Mouse (Mus musculus) lung, embryonic 16.5 days (tissue): ENCODE results near the gene Rasgef1b. TPM values are rescaled to one million over a fixed set of nuclear protein-coding genes. Genes with fewer than 3 reads are reported as not detected.
A peak's percentile ranks its signal among the peaks of the same experiment; 100 is the strongest.

Experiments used
- ATAC-seq: fragments of 200-750 bp; cut with Nextera tagmentation; 2 replicates; pipeline ENCODE4 v1.8.0; 2017; ENCODE audit warnings: low read depth, mild to moderate bottlenecking, moderate library complexity
- H3K27ac ChIP-seq: fragments of 300-500 bp; sonication (generic); 2 replicates; pipeline ENCODE4 v1.5.1; 2014; ENCODE audit warnings: mild to moderate bottlenecking, control low read depth, low read length
- H3K27me3 ChIP-seq: fragments of 300-500 bp; sonication (generic); 2 replicates; pipeline ENCODE4 v1.6.1; 2014; ENCODE audit warnings: low read depth, low read length, mixed read lengths; ENCODE audit not compliant: control insufficient read depth, insufficient read depth
- H3K36me3 ChIP-seq: fragments of 300-500 bp; sonication (generic); 2 replicates; pipeline ENCODE4 v1.6.1; 2014; ENCODE audit warnings: low read length; ENCODE audit not compliant: control insufficient read depth, insufficient read depth
- H3K4me1 ChIP-seq: fragments of 300-500 bp; sonication (generic); replicated peaks from 2 replicates; pipeline ENCODE4 v1.6.1; 2014; ENCODE audit warnings: low read length, mixed read lengths; ENCODE audit not compliant: control insufficient read depth, insufficient read depth
- H3K4me2 ChIP-seq: fragments of 300-500 bp; sonication (generic); 2 replicates; pipeline ENCODE4 v1.6.1; 2014; ENCODE audit warnings: low read depth, low read length, control low read depth
- H3K4me3 ChIP-seq: fragments of 300-500 bp; sonication (generic); 2 replicates; pipeline ENCODE4 v1.5.1; 2014; ENCODE audit warnings: mild to moderate bottlenecking, low read length, control low read depth
- H3K9ac ChIP-seq: fragments of 300-500 bp; sonication (generic); 2 replicates; pipeline ENCODE4 v1.6.1; 2014; ENCODE audit warnings: low read length, control low read depth
- H3K9me3 ChIP-seq: fragments of 300-500 bp; sonication (generic); 2 replicates; pipeline ENCODE4 v1.6.1; 2016; ENCODE audit warnings: low read length; ENCODE audit not compliant: control insufficient read depth
- WGBS: fragments of 180-500 bp; shearing (Covaris S2); extraction: QIAGEN DNeasy Blood & Tissue Kit; methylation state at CpG from one replicate; pipeline ENCODE4 v1.1.7; 2014; 5-methylcytosine and 5-hydroxymethylcytosine counted together
- polyA plus RNA-seq: library from polyadenylated mRNA; unstranded; fragments of >200 nt; fragmentation: Nextera tagmentation; extraction: Ambion mirVana; gene quantifications from 2 replicates; pipeline ENCODE4 v1.2.1, GENCODE M21; 2015

Rasgef1b gene
- polyA plus RNA-seq, 1 experiment from 2014 or later, result 17.3 TPM

GRCm38 (mm10) chr5:99292287-99292851 lies 436.5 kb downstream of the Rasgef1b start:
- no peak overlapping the region for H3K27ac ChIP-seq
- no peaks in the 10 kb centered on the region for H3K9me3 ChIP-seq
- peaks cover 5% of the 10 kb centered on the region for H3K4me1 ChIP-seq
- no peak overlapping the region for H3K9ac ChIP-seq
- H3K27me3 ChIP-seq, result no peaks in the 10 kb centered on the region
- ATAC-seq, result peak; percentile 47; the same call in 1 of the 2 replicates
- no peaks in the 10 kb centered on the region for H3K36me3 ChIP-seq
- 74% methylated on average over 10 of the region's 10 CpGs for WGBS
- no peak overlapping the region for H3K4me3 ChIP-seq
- no peak overlapping the region for H3K4me2 ChIP-seq

- Histone ChIP-seq H3K9ac (no peak overlapping the region), H3K4me1 (peaks cover 5% of the 10 kb centered on the region), H3K9me3 (no peaks in the 10 kb centered on the region), H3K36me3 (no peaks in the 10 kb centered on the region), H3K4me2 (no peak overlapping the region), H3K27me3 (no peaks in the 10 kb centered on the region), H3K4me3 (no peak overlapping the region), H3K27ac (no peak overlapping the region)
- ATAC-seq, result no peak
- 75% methylated on average over 12 of the region's 12 CpGs for WGBS
Observed at GRCm38 (mm10) chr5:99291084-99291830, 437.6 kb downstream of the Rasgef1b start.

GRCm38 (mm10) chr5:99288262-99288661 lies 440.6 kb downstream of the Rasgef1b start:
- no peak overlapping the region for H3K27ac ChIP-seq
- 77% methylated on average over 4 of the region's 4 CpGs for WGBS
- H3K36me3 ChIP-seq, result no peaks in the 10 kb centered on the region
- no peak overlapping the region for H3K9ac ChIP-seq
- peaks cover 8% of the 10 kb centered on the region for H3K4me1 ChIP-seq
- ATAC-seq, result no peak
- no peaks in the 10 kb centered on the region for H3K27me3 ChIP-seq
- H3K4me3 ChIP-seq, result no peak overlapping the region
- H3K4me2 ChIP-seq, result no peak overlapping the region
- H3K9me3 ChIP-seq, result no peaks in the 10 kb centered on the region

GRCm38 (mm10) chr5:99287647-99288185 lies 441.1 kb downstream of the Rasgef1b start:
- Histone ChIP-seq H3K9me3 (no peaks in the 10 kb centered on the region), H3K27ac (no peak overlapping the region), H3K4me2 (no peak overlapping the region), H3K9ac (no peak overlapping the region), H3K36me3 (no peaks in the 10 kb centered on the region), H3K27me3 (no peaks in the 10 kb centered on the region), H3K4me1 (peaks cover 7% of the 10 kb centered on the region), H3K4me3 (no peak overlapping the region)
- ATAC-seq, result no peak
- WGBS, result 79% methylated on average over 6 of the region's 6 CpGs

GRCm38 (mm10) chr5:99286575-99286974 lies 442.3 kb downstream of the Rasgef1b start:
- Histone ChIP-seq H3K4me2 (no peak overlapping the region), H3K4me1 (peaks cover 3% of the 10 kb centered on the region; the same call in 1 of the 2 replicates), H3K27me3 (no peaks in the 10 kb centered on the region), H3K4me3 (no peak overlapping the region), H3K27ac (no peak overlapping the region), H3K36me3 (no peaks in the 10 kb centered on the region), H3K9me3 (no peaks in the 10 kb centered on the region), H3K9ac (no peak overlapping the region)
- ATAC-seq, result no peak
- 92% methylated on average over 6 of the region's 6 CpGs for WGBS

GRCm38 (mm10) chr5:99286024-99286423 lies 442.8 kb downstream of the Rasgef1b start:
- no peaks in the 10 kb centered on the region for H3K9me3 ChIP-seq
- WGBS, result 86% methylated on average over 6 of the region's 6 CpGs
- no peak overlapping the region for H3K9ac ChIP-seq
- no peak overlapping the region for H3K4me2 ChIP-seq
- no peak for ATAC-seq
- no peaks in the 10 kb centered on the region for H3K36me3 ChIP-seq
- H3K4me1 ChIP-seq, result peaks cover 3% of the 10 kb centered on the region; the same call in 1 of the 2 replicates
- H3K4me3 ChIP-seq, result no peak overlapping the region
- no peak overlapping the region for H3K27ac ChIP-seq
- H3K27me3 ChIP-seq, result no peaks in the 10 kb centered on the region

- no peak overlapping the region for H3K4me3 ChIP-seq
- no peaks in the 10 kb centered on the region for H3K27me3 ChIP-seq
- no peak overlapping the region for H3K4me2 ChIP-seq
- H3K27ac ChIP-seq, result no peak overlapping the region
- peak; percentile 75 for ATAC-seq
- H3K9ac ChIP-seq, result no peak overlapping the region
- no peaks in the 10 kb centered on the region for H3K36me3 ChIP-seq
- H3K4me1 ChIP-seq, result peaks cover 3% of the 10 kb centered on the region; the same call in 1 of the 2 replicates
- 49% methylated on average over 7 of the region's 7 CpGs for WGBS
- H3K9me3 ChIP-seq, result no peaks in the 10 kb centered on the region
Observed at GRCm38 (mm10) chr5:99284369-99284768, 444.5 kb downstream of the Rasgef1b start.

GRCm38 (mm10) chr5:99283636-99284035 lies 445.2 kb downstream of the Rasgef1b start:
- Histone ChIP-seq H3K4me2 (no peak overlapping the region), H3K36me3 (no peaks in the 10 kb centered on the region), H3K4me3 (no peak overlapping the region), H3K4me1 (peaks cover 3% of the 10 kb centered on the region; the same call in 1 of the 2 replicates), H3K9me3 (no peaks in the 10 kb centered on the region), H3K27ac (no peak overlapping the region; the same call in 1 of the 2 replicates), H3K9ac (no peak overlapping the region), H3K27me3 (no peaks in the 10 kb centered on the region)
- peak; percentile 86 for ATAC-seq
- WGBS, result 42% methylated on average over 3 of the region's 3 CpGs

- no peak overlapping the region for H3K9ac ChIP-seq
- no peak overlapping the region for H3K27ac ChIP-seq
- 73% methylated on average over 5 of the region's 5 CpGs for WGBS
- no peak overlapping the region for H3K4me3 ChIP-seq
- H3K4me2 ChIP-seq, result no peak overlapping the region
- ATAC-seq, result no peak
- peaks cover 3% of the 10 kb centered on the region; the same call in 1 of the 2 replicates for H3K4me1 ChIP-seq
- no peaks in the 10 kb centered on the region for H3K36me3 ChIP-seq
- H3K27me3 ChIP-seq, result no peaks in the 10 kb centered on the region
- no peaks in the 10 kb centered on the region for H3K9me3 ChIP-seq
Observed at GRCm38 (mm10) chr5:99280536-99280935, 448.3 kb downstream of the Rasgef1b start.
